Mouse (Mus musculus): ENCODE measurements around the gene Cstf3.
"Not testable (repeated sequence)": the region's sequence is repeated elsewhere in the genome, so short reads cannot be mapped to it uniquely, and the experiment has no call there.

Cstf3 gene

GRCm38 (mm10) chr2:104590068-104590828, at the start of gene Cstf3:
Cstf3 (plus strand) TSS chr2:104590523.
- peak; percentile 97 for DNase-seq (ENCODE audit: extremely low read depth, low read depth)

- not testable (repeated sequence) for DNase-seq (ENCODE audit: extremely low read depth, low read depth)
These were observed 33.6 kb upstream of the Cstf3 start for GRCm38 (mm10) chr2:104556711-104557110.

- no peak for DNase-seq (ENCODE audit: extremely low read depth, low read depth)
These were observed 32.6 kb upstream of the Cstf3 start for GRCm38 (mm10) chr2:104557722-104558121.

- no peak for DNase-seq (ENCODE audit: extremely low read depth, low read depth)
These were observed 32.0 kb upstream of the Cstf3 start for GRCm38 (mm10) chr2:104558326-104558725.

- no peak for DNase-seq (ENCODE audit: extremely low read depth, low read depth)
These were observed 31.4 kb upstream of the Cstf3 start for GRCm38 (mm10) chr2:104558938-104559337.

GRCm38 (mm10) chr2:104559591-104560380, 30.5 kb upstream of the Cstf3 start:
- no peak for DNase-seq (ENCODE audit: extremely low read depth, low read depth)

- DNase-seq (ENCODE audit: extremely low read depth, low read depth) = no peak
These were observed 28.9 kb upstream of the Cstf3 start for GRCm38 (mm10) chr2:104561386-104561785.

GRCm38 (mm10) chr2:104561986-104562532, 28.3 kb upstream of the Cstf3 start:
- no peak for DNase-seq (ENCODE audit: extremely low read depth, low read depth)

- DNase-seq (ENCODE audit: extremely low read depth, low read depth) = no peak
These were observed 18.3 kb upstream of the Cstf3 start for GRCm38 (mm10) chr2:104572066-104572465.

- no peak for DNase-seq (ENCODE audit: extremely low read depth, low read depth)
These were observed 14.1 kb upstream of the Cstf3 start for GRCm38 (mm10) chr2:104576216-104576615.

- no peak for DNase-seq (ENCODE audit: extremely low read depth, low read depth)
These were observed 12.3 kb upstream of the Cstf3 start for GRCm38 (mm10) chr2:104578021-104578420.

- no peak for DNase-seq (ENCODE audit: extremely low read depth, low read depth)
These were observed 11.3 kb upstream of the Cstf3 start for GRCm38 (mm10) chr2:104578836-104579604.

GRCm38 (mm10) chr2:104579784-104580446, 10.4 kb upstream of the Cstf3 start:
- DNase-seq (ENCODE audit: extremely low read depth, low read depth) = no peak

- DNase-seq (ENCODE audit: extremely low read depth, low read depth) = no peak
These were observed 8.9 kb upstream of the Cstf3 start for GRCm38 (mm10) chr2:104581281-104581879.

- no peak for DNase-seq (ENCODE audit: extremely low read depth, low read depth)
These were observed 7.3 kb upstream of the Cstf3 start for GRCm38 (mm10) chr2:104583032-104583431.

- DNase-seq (ENCODE audit: extremely low read depth, low read depth) = no peak
These were observed 6.1 kb upstream of the Cstf3 start for GRCm38 (mm10) chr2:104584226-104584625.

- no peak for DNase-seq (ENCODE audit: extremely low read depth, low read depth)
These were observed 4.7 kb upstream of the Cstf3 start for GRCm38 (mm10) chr2:104585645-104586044.

GRCm38 (mm10) chr2:104588552-104588951, 1.8 kb upstream of the Cstf3 start:
- DNase-seq (ENCODE audit: extremely low read depth, low read depth) = no peak

- DNase-seq (ENCODE audit: extremely low read depth, low read depth) = no peak
These were observed 450 bp downstream of the Cstf3 start for GRCm38 (mm10) chr2:104590829-104591117.

- DNase-seq (ENCODE audit: extremely low read depth, low read depth) = no peak
These were observed 818 bp downstream of the Cstf3 start for GRCm38 (mm10) chr2:104591141-104591540.

- peak; percentile 59 for DNase-seq (ENCODE audit: extremely low read depth, low read depth)
These were observed 4.7 kb downstream of the Cstf3 start for GRCm38 (mm10) chr2:104595063-104595462.

Measured in MEL-GATA-1-ER (cell line).